ENCODE assay signal across 8 mouse cellular contexts in genomic region chr2:164878509-164879227, GRCm38 (mm10). TPM values are rescaled to one million over a fixed set of nuclear protein-coding genes. Genes with fewer than 3 reads are reported as not detected.
DNase-seq lines count a peak whose midpoint lies in the region; ATAC-seq and TF ChIP-seq lines count a peak whose summit lies in the region.

No protein-coding gene starts in this region.

- H3K27me3 ChIP-seq in forebrain, embryonic 12.5 days = no peaks in the 10 kb centered on the region
- H3K27me3 ChIP-seq in hindbrain, embryonic 10.5 days (ENCODE audit: insufficient read depth, poor library complexity, severe bottlenecking) = no peaks in the 10 kb centered on the region
- H3K27me3 ChIP-seq in limb, embryonic 14.5 days (ENCODE audit: control insufficient read depth, insufficient read depth, low read length) = no peaks in the 10 kb centered on the region
- no peaks in the 10 kb centered on the region for H3K27me3 ChIP-seq in midbrain, embryonic 14.5 days (ENCODE audit: control insufficient read depth, insufficient read depth, low read length)
- no peaks in the 10 kb centered on the region for H3K27me3 ChIP-seq in stomach, embryonic 15.5 days (replicated peaks)

- peak overlapping the region; percentile 100 for H3K27ac ChIP-seq in forebrain, embryonic 12.5 days
- H3K27ac ChIP-seq in hindbrain, embryonic 10.5 days = peak overlapping the region; percentile 100
- H3K27ac ChIP-seq in limb, embryonic 14.5 days (replicated peaks; ENCODE audit: low read depth, low read length) = peak overlapping the region; percentile 99
- H3K27ac ChIP-seq in midbrain, embryonic 14.5 days (replicated peaks; ENCODE audit: low read depth, low read length) = peak overlapping the region; percentile 100
- H3K27ac ChIP-seq in stomach, embryonic 15.5 days = peak overlapping the region; percentile 98

- no peaks in the 10 kb centered on the region for H3K9me3 ChIP-seq in forebrain, embryonic 12.5 days
- no peaks in the 10 kb centered on the region for H3K9me3 ChIP-seq in hindbrain, embryonic 10.5 days
- H3K9me3 ChIP-seq in limb, embryonic 14.5 days (ENCODE audit: control insufficient read depth, low read length) = no peaks in the 10 kb centered on the region
- H3K9me3 ChIP-seq in midbrain, embryonic 14.5 days (ENCODE audit: control insufficient read depth, low read length) = no peaks in the 10 kb centered on the region
- no peaks in the 10 kb centered on the region for H3K9me3 ChIP-seq in stomach, embryonic 15.5 days

- peak overlapping the region; percentile 99 for H3K9ac ChIP-seq in forebrain, embryonic 12.5 days
- H3K9ac ChIP-seq in limb, embryonic 14.5 days (ENCODE audit: low read depth, low read length, severe bottlenecking) = peak overlapping the region; percentile 100
- H3K9ac ChIP-seq in midbrain, embryonic 14.5 days (replicated peaks; ENCODE audit: low read length) = peak overlapping the region; percentile 100
- peak overlapping the region; percentile 98; the same call in 1 of the 2 replicates for H3K9ac ChIP-seq in stomach, embryonic 15.5 days

- ATAC-seq in forebrain, embryonic 12.5 days (ENCODE audit: low FRiP score) = peak; percentile 54
- ATAC-seq in limb, embryonic 14.5 days (ENCODE audit: low FRiP score, low read depth) = peak; percentile 28
- ATAC-seq in midbrain, embryonic 14.5 days (ENCODE audit: low FRiP score, low TSS enrichment) = peak; percentile 60
- ATAC-seq in stomach, embryonic 15.5 days (ENCODE audit: insufficient read depth, low FRiP score, low read depth) = peak; percentile 43

- WGBS in forebrain, embryonic 12.5 days = 2% methylated on average over 28 of the region's 28 CpGs
- 3% methylated on average over 28 of the region's 28 CpGs for WGBS in hindbrain, embryonic 10.5 days
- WGBS in limb, embryonic 14.5 days = 2% methylated on average over 28 of the region's 28 CpGs
- under 1% methylated on average over 28 of the region's 28 CpGs for WGBS in midbrain, embryonic 14.5 days
- under 1% methylated on average over 28 of the region's 28 CpGs for WGBS in stomach, embryonic 15.5 days

- peak overlapping the region; percentile 92 for H3K4me2 ChIP-seq in forebrain, embryonic 12.5 days
- H3K4me2 ChIP-seq in limb, embryonic 14.5 days (replicated peaks; ENCODE audit: low read depth, low read length, severe bottlenecking) = peak overlapping the region; percentile 90
- H3K4me2 ChIP-seq in midbrain, embryonic 14.5 days (ENCODE audit: low read length) = peak overlapping the region; percentile 94
- H3K4me2 ChIP-seq in stomach, embryonic 15.5 days = peak overlapping the region; percentile 76

- H3K4me1 ChIP-seq in forebrain, embryonic 12.5 days = peaks cover 30% of the 10 kb centered on the region
- H3K4me1 ChIP-seq in hindbrain, embryonic 10.5 days (replicated peaks) = peaks cover 44% of the 10 kb centered on the region
- H3K4me1 ChIP-seq in limb, embryonic 14.5 days (ENCODE audit: control insufficient read depth, insufficient read depth, low read length) = peaks cover 14% of the 10 kb centered on the region
- peaks cover 27% of the 10 kb centered on the region for H3K4me1 ChIP-seq in midbrain, embryonic 14.5 days (ENCODE audit: control insufficient read depth, insufficient read depth, low read length)
- H3K4me1 ChIP-seq in stomach, embryonic 15.5 days = peaks cover 21% of the 10 kb centered on the region

- peaks cover 14% of the 10 kb centered on the region for H3K36me3 ChIP-seq in forebrain, embryonic 12.5 days (replicated peaks)
- peaks cover 19% of the 10 kb centered on the region for H3K36me3 ChIP-seq in hindbrain, embryonic 10.5 days
- H3K36me3 ChIP-seq in limb, embryonic 14.5 days (ENCODE audit: control insufficient read depth, insufficient read depth, low read length) = peaks cover 15% of the 10 kb centered on the region
- H3K36me3 ChIP-seq in midbrain, embryonic 14.5 days (ENCODE audit: control insufficient read depth, insufficient read depth, low read length) = peaks cover 7% of the 10 kb centered on the region
- no peaks in the 10 kb centered on the region for H3K36me3 ChIP-seq in stomach, embryonic 15.5 days

- TF ChIP-seq POLR2A in limb, embryonic 14.5 days (IDR thresholded peaks at IDR 0.05; ENCODE audit: borderline replicate concordance, extremely low read depth, insufficient read depth, insufficient read length) = no peak

- peak overlapping the region; percentile 92 for H3K4me3 ChIP-seq in forebrain, embryonic 12.5 days (replicated peaks)
- peak overlapping the region; percentile 84 for H3K4me3 ChIP-seq in hindbrain, embryonic 10.5 days
- peak overlapping the region; percentile 89 for H3K4me3 ChIP-seq in limb, embryonic 14.5 days (replicated peaks; ENCODE audit: low read length)
- H3K4me3 ChIP-seq in midbrain, embryonic 14.5 days (replicated peaks; ENCODE audit: low read depth, low read length) = peak overlapping the region; percentile 96
- peak overlapping the region; percentile 81 for H3K4me3 ChIP-seq in stomach, embryonic 15.5 days (replicated peaks)

- DNase-seq in ovary, adult 18-20 months (ENCODE audit: low spot score) = peak; percentile 66
- no peak for DNase-seq in ovary, postnatal 10 days (ENCODE audit: low spot score)
- peak; percentile 63 for DNase-seq in c-Kit-positive CD71-positive TER-119-negative erythroid progenitor cells, embryonic 14.5 days (ENCODE audit: low read depth)
- peak; percentile 56 for DNase-seq in hindbrain, embryonic 10.5 days (ENCODE audit: low spot score)
- DNase-seq in limb, embryonic 14.5 days (ENCODE audit: low spot score) = peak; percentile 47
- peak; percentile 53 for DNase-seq in midbrain, embryonic 14.5 days

RNA-seq across cellular contexts. Expression of gene Pcif1, which starts 0.4 kb away (rescaled TPM):
- 92.9 and 96.3 TPM in 2 replicates for polyA plus RNA-seq in forebrain, embryonic 12.5 days (2016; fragmentation: Nextera tagmentation; extraction: Ambion mirVana)
- polyA plus RNA-seq in hindbrain, embryonic 10.5 days (2016; fragmentation: Nextera tagmentation; extraction: Ambion mirVana) = 76.1 and 88.4 TPM in 2 replicates
- 40.5 and 48.6 TPM in 2 replicates for polyA plus RNA-seq in limb, embryonic 14.5 days (2012; rRNA removed)
- 66.4 and 73.0 TPM in 2 replicates for polyA plus RNA-seq in limb, embryonic 14.5 days (2014; fragmentation: Nextera tagmentation; extraction: Ambion mirVana)
- 92.8 and 99.5 TPM in 2 replicates for polyA plus RNA-seq in midbrain, embryonic 14.5 days (2014; fragmentation: Nextera tagmentation; extraction: Ambion mirVana)
- polyA plus RNA-seq in stomach, embryonic 15.5 days (2015; fragmentation: Nextera tagmentation; extraction: Ambion mirVana) = 64.7 and 70.9 TPM in 2 replicates

RNA-seq across cellular contexts. Expression of gene Pltp, which starts 21.2 kb away (rescaled TPM):
- polyA plus RNA-seq in forebrain, embryonic 12.5 days (2016; fragmentation: Nextera tagmentation; extraction: Ambion mirVana) = 39.0 and 40.4 TPM in 2 replicates
- 47.2 and 78.1 TPM in 2 replicates for polyA plus RNA-seq in hindbrain, embryonic 10.5 days (2016; fragmentation: Nextera tagmentation; extraction: Ambion mirVana)
- 45.5 and 55.3 TPM in 2 replicates for polyA plus RNA-seq in limb, embryonic 14.5 days (2012; rRNA removed)
- 51.1 and 56.2 TPM in 2 replicates for polyA plus RNA-seq in limb, embryonic 14.5 days (2014; fragmentation: Nextera tagmentation; extraction: Ambion mirVana)
- polyA plus RNA-seq in midbrain, embryonic 14.5 days (2014; fragmentation: Nextera tagmentation; extraction: Ambion mirVana) = 29.8 and 91.1 TPM in 2 replicates
- 43.9 and 48.5 TPM in 2 replicates for polyA plus RNA-seq in stomach, embryonic 15.5 days (2015; fragmentation: Nextera tagmentation; extraction: Ambion mirVana)

RNA-seq across cellular contexts. Expression of gene Zfp335, which starts 32.9 kb away (rescaled TPM):
- 18.3 and 19.1 TPM in 2 replicates for polyA plus RNA-seq in forebrain, embryonic 12.5 days (2016; fragmentation: Nextera tagmentation; extraction: Ambion mirVana)
- polyA plus RNA-seq in hindbrain, embryonic 10.5 days (2016; fragmentation: Nextera tagmentation; extraction: Ambion mirVana) = 15.3 and 18.4 TPM in 2 replicates
- polyA plus RNA-seq in limb, embryonic 14.5 days (2012; rRNA removed) = 37.9 and 48.9 TPM in 2 replicates
- 13.7 and 17.7 TPM in 2 replicates for polyA plus RNA-seq in limb, embryonic 14.5 days (2014; fragmentation: Nextera tagmentation; extraction: Ambion mirVana)
- polyA plus RNA-seq in midbrain, embryonic 14.5 days (2014; fragmentation: Nextera tagmentation; extraction: Ambion mirVana) = 13.9 and 15.5 TPM in 2 replicates
- polyA plus RNA-seq in stomach, embryonic 15.5 days (2015; fragmentation: Nextera tagmentation; extraction: Ambion mirVana) = 10.6 and 12.1 TPM in 2 replicates

RNA-seq across cellular contexts. Expression of gene Neurl2, which starts 45.4 kb away (rescaled TPM):
- polyA plus RNA-seq in forebrain, embryonic 12.5 days (2016; fragmentation: Nextera tagmentation; extraction: Ambion mirVana) = 4.2 and 4.6 TPM in 2 replicates
- 4.3 and 5.1 TPM in 2 replicates for polyA plus RNA-seq in hindbrain, embryonic 10.5 days (2016; fragmentation: Nextera tagmentation; extraction: Ambion mirVana)
- polyA plus RNA-seq in limb, embryonic 14.5 days (2012; rRNA removed) = 7.2 and 8.5 TPM in 2 replicates
- polyA plus RNA-seq in limb, embryonic 14.5 days (2014; fragmentation: Nextera tagmentation; extraction: Ambion mirVana) = 5.5 and 7.6 TPM in 2 replicates
- 5.1 and 6.9 TPM in 2 replicates for polyA plus RNA-seq in midbrain, embryonic 14.5 days (2014; fragmentation: Nextera tagmentation; extraction: Ambion mirVana)
- polyA plus RNA-seq in stomach, embryonic 15.5 days (2015; fragmentation: Nextera tagmentation; extraction: Ambion mirVana) = 6.2 and 6.9 TPM in 2 replicates

RNA-seq across cellular contexts. Expression of gene Ctsa, which starts 46.0 kb away (rescaled TPM):
- polyA plus RNA-seq in forebrain, embryonic 12.5 days (2016; fragmentation: Nextera tagmentation; extraction: Ambion mirVana) = 85.8 and 88.3 TPM in 2 replicates
- polyA plus RNA-seq in hindbrain, embryonic 10.5 days (2016; fragmentation: Nextera tagmentation; extraction: Ambion mirVana) = 98.2 and 104 TPM in 2 replicates
- polyA plus RNA-seq in limb, embryonic 14.5 days (2012; rRNA removed) = 197 and 285 TPM in 2 replicates
- polyA plus RNA-seq in limb, embryonic 14.5 days (2014; fragmentation: Nextera tagmentation; extraction: Ambion mirVana) = 147 and 163 TPM in 2 replicates
- 77.1 and 88.2 TPM in 2 replicates for polyA plus RNA-seq in midbrain, embryonic 14.5 days (2014; fragmentation: Nextera tagmentation; extraction: Ambion mirVana)
- 132 and 159 TPM in 2 replicates for polyA plus RNA-seq in stomach, embryonic 15.5 days (2015; fragmentation: Nextera tagmentation; extraction: Ambion mirVana)
